Mouse (Mus musculus) liver, adult 2 months (tissue): ENCODE measurements at regions not wholly inside any gene's neighbourhood (a gene's known extent, or its start where the extent isn't known, plus 50 kb on each side); places are given as distances from the start of the nearest gene placed in this dataset.

ENCODE experiments used
- CTCF ChIP-seq: fragments of 200-500 bp; IDR thresholded peaks from 2 replicates; pipeline ENCODE4 v1.5.1; 2011; ENCODE audit warnings: low read depth, low read length, control low read depth
- POLR2A ChIP-seq: fragments of 200-500 bp; IDR thresholded peaks from 2 replicates; pipeline ENCODE4 v1.6.1; 2011; ENCODE audit warnings: low read length, control low read depth; ENCODE audit not compliant: insufficient read depth; ENCODE audit errors: extremely low read depth

DNA sequence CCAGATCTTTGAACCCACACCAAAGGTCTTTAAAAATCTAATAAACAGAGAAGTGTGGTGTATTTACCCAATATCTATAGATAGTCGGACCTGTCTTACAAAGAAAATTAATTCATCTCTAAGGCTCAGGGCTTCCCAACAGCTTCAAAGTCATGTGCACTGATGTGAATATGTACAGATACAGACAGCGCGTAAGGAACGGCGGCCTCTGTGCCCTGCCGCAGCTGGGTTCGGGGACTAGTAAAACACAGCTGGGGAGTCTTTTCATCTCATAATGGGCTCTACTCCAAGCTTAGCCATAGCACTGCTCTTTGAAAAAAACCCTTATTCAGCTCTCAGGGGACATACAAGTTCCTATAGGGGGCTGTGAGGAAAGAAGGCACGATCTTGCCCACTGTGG, 60.1 kb upstream of the Man2a1 start:
- TF ChIP-seq CTCF = no peak
- no peak for TF ChIP-seq POLR2A
